Mouse (Mus musculus) fibroblast of lung, adult 2 months (primary cell): ENCODE measurements around the gene Pde1a.
"Not testable (repeated sequence)": the region's sequence is repeated elsewhere in the genome, so short reads cannot be mapped to it uniquely, and the experiment has no call there.

Experiments
- DNase-seq: peaks from one replicate; pipeline ENCODE4 v3.0.0-alpha.2; 2011; ENCODE audit warnings: low read depth

Gene Pde1a

DNA sequence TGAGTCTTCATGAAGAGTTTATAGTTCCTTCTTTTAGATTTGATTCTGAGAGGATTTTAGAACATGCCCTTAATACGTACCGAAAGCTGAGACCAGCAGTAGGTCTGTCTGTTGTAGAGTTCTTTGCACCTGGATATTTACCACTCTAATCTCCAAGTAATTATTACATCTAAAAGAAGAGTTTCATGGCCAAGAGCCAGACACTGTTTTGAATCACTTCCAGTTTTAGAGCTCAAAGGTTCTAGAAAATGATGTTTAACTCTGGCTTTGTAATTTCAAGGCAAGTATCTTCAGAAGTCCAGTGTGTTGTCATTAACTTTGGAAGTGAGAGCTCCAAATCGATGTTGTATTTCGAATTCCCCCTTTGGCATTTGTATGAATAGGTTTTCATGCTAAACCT lies 167.8 kb downstream of the Pde1a start:
- no peak for DNase-seq

DNA sequence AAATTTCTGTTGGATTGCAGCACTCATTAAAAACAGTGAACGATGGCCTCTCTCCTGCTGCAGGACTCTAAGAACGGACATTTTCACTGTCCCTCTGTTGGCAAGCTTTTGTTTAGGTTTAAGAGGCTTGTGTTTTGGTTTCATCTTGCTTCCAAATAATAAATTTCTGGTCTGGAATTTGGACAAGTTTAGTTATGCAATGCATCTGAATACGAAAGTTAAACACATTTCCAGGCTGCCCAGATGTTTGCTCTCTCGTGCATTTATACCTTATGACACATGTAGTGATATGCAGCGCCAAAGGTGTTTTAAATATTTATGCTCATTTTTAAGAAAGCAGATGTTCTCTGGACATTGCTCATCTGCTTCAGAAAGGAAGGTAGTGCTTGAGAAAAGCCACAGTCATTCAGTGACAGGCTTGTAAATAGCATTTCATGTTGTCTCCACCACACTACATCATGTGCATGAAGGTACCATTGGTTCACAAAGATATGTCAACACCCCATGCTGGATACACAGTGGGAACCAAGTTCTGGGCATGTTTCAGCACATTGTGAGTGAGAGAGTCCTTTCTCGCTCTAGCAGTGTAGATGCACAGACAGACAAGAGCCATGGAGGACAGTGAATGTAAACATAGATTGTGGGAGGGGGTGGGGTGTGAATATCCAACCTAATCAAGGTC lies 171.5 kb downstream of the Pde1a start:
- no peak for DNase-seq

DNA sequence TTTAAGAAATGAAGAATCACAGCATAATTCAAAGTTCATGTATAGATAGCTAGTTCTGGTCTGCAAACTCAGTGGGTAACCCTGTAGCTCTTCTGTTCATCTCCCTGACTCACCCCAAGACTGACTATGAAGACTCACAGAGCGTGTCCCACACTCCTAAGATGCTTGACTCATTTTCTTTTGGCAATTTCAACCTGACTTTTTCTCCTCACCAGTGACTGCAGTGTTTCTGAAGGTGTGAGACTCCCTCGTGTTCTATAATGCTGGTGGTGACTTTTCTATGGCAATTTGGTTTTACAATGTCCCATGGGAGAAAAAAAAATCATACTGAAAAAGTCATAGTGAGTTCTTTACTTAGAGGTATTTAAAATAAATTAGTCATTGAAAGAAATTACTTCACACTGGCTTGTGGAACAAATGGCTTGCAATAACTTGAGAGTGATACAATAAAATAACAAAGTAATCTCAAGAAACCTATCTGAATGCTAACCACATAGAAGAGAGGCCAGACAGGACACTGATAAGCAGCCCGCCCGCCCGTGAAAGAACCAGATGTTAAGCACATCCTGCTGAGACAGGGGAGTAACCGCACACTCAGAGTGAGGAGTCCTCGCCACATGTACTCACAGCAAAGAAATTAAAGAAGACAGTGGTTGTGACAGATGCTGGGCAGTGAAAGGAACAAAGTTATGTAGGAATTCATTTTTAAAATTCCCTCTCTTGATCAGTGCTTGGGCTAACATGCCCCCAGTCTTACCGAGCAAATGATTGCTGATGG lies 183.2 kb downstream of the Pde1a start:
- DNase-seq: no peak

DNA sequence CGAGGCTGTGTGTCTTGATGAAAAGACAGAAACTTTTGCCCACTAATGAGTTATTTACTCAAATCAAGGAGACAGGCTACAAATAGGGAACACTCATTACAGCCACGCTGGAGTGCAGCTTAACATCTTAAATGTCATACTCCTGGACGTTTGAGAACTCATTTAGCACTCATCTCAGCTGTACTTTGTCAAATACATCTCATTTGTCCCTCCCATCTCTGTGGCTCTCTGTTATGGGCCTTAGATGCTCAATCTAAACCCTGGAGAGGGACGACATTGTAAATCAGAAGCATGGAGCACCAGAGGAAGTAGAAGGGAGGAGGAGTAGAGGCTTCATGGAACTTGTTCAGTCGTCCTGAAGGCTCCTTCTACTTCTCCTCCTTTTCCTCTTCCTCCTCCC lies 194.6 kb downstream of the Pde1a start:
- no peak for DNase-seq

DNA sequence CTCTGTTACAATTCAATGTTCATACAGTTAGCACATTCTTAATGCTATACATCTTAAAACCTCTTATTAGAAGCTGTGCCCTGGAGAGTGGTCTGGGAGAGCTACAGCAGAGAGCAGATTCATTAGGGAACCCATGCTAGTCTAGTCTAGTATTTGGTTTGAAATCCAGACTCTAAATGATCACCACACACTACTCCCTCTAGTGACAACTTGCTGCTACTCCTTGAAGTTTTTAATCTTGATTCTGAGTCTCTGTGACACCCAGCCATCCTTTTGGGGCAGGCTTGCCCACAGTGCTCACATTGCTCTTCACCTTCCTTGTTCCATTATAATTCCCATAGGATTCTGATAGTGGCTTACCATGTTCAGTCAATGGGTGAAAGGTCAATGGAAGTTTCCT lies 206.9 kb downstream of the Pde1a start:
- DNase-seq: no peak

DNA sequence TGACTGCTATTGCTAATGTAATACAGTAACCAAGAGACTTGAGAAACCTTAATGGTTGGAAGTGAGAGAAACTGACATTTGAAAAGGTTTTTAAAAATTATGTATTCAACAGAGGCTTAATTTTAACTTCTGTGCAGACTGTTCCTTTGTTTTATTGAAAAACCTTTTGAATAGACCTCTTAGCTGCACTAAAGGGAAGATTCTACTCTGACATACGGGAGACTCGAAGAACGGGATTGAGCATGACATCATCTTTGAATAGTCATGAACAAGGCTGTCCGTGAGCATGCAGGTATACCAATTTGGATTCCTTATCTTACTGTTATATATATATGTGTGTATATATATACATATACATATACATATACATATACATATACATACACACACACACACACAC lies 207.9 kb downstream of the Pde1a start:
- DNase-seq: no peak

DNA sequence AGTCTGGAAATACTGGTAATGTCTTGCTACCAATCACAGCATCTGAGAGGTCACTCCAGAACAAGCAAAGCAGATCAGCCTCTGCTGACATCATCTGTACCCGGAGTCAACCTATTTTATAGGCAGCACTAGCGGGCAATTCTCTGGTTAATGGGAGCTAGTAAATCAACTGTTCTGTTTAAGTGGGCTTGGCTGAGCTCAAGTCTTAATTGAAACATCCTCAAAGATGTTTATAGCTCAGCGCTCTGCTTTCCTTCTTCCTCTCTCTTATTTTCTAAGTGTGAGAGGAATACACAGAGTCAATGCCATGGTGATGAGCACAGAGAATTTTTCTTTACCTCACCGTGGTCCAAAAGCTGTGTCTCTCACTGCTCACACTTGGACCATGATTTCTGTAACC lies 208.8 kb downstream of the Pde1a start:
- DNase-seq: no peak

DNA sequence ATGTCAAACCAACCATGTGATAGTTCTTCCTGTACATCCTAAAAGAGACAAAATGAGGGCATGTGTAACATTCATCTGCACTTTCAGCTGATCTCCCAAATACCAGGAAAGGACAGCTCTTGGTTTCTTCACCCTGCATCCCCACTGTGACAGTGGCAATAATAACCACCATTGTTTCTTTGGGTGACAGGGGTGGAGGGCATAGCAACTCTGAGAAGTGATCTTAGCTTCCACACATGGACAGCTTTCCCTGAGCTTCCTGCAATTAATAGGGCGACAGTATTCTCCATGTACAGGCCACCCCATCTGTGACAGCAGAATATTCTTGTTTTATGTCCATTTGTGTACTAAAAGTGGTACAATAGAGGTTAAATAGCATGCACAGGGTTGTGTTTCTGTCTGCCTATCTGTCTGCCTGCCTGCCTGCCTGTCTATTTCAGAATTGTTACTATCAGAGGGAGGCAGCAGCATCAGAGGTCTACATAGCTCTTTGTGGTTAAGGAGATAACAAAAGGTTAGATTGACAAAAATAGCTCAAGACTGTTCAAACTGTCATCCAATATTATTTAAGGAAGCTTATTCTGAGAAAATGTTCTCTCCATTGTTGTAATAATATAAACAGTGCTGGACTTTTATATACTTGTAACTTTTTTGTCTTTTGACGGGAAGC lies 227.3 kb downstream of the Pde1a start:
- no peak for DNase-seq

DNA sequence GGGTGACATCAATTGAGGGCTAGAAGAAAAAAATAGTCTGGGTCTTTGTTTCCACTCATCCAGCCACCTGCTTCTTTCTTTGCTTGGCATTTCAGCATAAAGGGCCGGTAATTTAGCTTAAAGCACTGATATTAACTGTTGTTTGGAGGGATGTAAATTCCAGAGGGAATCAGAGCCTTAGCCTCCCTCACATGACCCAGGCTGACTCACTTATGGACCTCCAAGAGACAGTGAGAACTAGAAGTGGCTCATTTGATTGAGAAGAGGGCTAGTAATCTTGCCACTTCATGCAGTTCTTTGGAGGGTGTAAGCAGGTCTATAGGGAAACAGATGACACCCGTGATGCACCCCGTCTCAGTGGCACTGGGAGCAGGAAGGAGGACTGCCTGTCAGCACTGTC lies 230.7 kb downstream of the Pde1a start:
- DNase-seq: no peak

DNA sequence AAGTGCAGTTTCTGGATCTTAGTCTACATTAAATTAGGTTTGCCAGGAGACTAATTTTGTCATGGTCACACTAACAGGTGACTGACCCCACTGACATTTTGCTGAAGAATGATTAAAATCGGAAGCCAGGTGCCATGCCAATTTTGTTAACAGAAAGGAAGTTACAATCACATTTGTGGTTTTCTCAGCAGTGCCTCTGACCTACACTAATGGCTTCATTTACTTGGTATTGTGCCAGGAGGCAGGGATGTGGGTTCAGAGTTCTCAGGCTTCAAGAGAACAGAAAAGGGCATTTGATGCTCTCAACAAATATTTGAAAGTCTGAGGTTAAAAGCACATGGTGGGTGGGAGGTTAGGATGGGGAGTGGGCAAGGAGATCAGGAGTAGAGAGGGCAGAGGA lies 236.4 kb downstream of the Pde1a start:
- peak; percentile 18 for DNase-seq

DNA sequence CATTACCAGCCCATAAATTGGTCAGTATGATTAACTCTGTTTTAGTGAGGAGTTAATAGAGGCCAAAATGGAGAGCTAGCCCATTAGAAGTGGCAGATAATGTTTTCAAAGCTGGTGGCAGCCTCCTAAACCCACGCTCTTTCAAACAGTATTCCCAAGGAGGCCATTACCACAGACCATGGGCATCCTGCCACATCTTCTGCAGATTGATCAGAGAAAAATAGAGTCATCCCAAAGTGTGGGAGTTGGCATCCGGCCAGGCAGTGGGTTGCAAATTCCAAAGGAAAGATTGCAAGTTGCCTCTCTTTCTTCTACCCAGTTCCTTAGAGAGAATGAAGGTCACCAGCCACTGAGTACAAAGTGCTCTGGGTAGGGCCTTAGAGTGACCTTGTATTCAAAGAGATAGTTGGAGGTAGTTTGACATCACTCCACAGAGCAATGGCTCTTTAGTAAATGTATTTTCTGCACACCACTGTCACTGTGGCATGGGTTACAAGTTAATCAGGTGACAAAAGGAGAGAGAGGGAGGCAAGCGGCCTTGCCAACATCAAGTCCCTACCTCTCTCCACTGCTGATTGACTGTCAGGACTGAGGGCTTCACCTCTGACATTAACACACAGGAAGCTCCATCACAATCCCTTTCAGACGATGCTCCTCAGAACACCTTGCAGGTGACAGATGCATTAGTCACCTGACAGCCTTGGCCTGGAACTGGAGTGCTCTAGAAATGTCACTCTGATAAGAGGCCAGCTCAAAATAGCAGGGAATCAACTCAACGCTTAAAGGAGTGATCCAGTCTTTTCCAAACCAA lies 237.3 kb downstream of the Pde1a start:
- peak; percentile 21 for DNase-seq

DNA sequence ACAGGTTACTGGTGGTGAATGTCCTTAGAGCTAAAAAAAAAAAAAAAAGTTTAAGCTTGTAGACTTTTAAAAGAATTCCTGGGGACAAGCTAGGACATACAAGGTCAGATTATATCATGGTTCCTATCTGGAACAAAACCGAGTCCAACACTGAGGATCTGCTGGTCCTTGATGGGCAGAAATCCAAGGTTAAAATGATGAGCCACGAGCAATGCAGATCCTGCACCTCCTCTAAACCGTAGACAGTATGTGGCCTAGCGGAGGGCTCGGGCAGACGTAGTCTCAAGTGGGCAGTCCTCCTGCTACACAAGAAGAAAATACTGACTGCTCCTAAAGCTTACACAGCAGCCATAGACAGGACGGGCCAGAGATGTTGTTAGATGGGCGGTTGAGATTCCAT lies 238.5 kb downstream of the Pde1a start:
- no peak for DNase-seq

DNA sequence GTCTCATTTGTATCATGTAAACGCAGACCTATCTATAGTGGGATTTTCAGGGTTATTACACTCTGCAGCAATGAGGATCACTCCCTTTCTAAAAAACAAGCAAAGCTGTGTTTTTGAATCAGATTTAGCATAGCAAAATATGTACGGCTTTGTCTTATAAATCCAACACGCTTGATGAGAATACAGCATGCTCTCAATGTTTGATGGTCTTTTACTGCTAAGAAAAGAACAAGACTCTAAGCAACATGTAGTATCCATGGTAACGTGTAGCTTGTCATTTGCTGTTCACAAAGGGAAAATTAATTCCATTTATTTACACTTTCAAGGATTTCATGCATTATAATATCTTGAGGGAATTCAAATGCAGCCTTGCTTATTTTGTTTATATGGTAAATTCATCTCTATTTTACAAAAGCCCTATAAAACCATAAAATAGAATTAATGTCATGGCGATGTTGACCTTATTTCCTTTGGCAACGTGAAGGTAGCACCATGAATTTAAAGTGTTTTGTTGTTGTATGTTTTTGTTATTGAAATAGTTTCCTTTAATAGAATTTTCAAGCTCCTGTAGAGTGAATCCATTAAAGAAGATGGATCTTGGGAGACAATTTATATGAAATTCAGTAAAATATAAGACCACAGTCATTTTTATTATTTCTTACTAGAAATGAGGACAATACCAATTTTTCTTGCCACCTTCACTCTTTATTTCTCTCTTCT lies 245.5 kb downstream of the Pde1a start:
- DNase-seq: no peak

DNA sequence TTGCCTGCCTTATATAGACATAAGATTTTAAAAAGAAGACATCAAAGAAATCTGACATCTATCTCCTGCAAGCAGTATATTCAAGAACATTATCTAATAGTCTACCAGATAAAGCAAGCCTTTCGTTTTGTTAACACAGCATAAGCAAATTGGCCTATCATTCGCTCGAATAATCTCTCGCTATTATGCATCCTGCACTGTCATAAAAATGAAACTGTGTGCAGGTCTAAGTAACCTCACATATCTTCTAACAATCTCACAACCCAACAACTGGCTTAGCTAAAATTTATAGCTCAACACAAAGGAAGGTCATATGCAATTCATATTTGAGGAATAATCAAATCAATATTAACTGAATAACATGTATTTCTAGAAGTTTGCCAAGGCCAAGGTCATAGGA lies 246.0 kb downstream of the Pde1a start:
- DNase-seq: no peak

DNA sequence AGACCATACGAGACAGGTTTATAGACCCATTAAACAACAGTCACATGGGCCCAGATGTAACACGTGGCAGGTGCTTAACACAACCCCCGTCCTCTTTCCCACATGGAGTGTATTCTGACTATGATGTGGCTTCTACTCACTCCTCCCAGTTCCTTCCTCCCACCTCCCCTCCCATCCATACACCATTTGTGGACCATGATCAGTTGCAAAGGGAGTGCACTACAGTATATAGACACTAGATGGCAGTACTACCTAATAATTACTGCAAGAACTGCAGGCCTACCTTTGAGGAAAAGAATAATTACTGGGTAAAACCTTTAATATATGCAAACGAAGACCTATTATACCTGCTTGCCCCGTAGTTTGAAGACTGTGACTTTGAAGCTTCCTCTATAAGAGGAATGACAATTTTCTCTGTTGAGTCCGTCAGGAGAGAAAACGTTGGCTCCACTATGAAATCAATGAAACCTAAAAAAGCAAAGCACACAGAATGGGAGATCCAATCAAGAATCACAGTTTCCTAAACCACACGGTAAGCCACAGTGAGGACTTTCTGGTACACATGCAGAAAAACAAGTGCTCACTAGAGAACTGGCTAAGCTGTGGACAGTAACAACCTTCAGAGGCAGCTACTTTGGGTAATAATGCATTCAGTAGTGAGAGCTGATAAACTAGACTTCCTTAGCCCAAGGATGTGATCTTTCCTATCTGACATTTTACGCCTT lies 263.8 kb downstream of the Pde1a start:
- peak; percentile 34 for DNase-seq

DNA sequence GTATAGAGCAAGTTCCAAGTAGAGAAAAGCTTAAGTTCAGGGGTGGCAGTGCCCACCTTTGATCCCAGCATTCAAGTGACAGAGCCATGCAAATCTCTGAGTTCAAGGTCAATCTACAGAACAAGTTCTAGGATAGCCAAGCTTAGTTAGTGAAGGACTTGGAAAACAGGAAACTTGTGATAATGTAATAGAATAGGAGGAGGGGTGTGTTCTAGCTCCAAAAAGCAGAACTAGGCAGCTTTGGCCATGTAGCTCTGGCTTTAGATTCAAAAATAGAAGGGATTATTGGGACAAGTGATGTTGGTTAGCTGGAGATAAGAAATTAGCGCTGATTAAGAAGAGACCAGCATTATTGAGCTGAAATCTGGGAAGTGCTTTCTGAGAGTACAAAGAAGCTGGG lies 272.4 kb downstream of the Pde1a start:
- no peak for DNase-seq

DNA sequence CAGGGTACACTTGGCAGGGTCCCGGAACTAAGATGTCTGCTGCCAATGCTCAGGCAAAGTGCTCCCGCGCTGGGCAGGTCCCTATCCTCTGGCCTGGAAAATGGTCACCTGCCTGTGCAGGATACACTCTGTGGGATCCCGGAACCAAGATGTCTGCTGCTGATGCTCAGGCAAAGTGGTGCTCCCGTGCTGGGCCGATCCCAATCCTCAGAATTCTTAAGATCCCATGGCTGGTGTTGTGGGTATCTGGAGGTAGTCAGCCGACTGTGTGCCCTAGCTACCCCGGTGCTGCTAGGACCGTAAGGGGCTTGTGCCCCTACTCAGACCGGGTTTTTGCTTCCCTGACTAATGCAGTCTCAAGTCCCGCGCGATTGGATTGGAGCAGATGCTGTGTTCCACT lies 281.9 kb downstream of the Pde1a start:
- DNase-seq: not testable (repeated sequence)

DNA sequence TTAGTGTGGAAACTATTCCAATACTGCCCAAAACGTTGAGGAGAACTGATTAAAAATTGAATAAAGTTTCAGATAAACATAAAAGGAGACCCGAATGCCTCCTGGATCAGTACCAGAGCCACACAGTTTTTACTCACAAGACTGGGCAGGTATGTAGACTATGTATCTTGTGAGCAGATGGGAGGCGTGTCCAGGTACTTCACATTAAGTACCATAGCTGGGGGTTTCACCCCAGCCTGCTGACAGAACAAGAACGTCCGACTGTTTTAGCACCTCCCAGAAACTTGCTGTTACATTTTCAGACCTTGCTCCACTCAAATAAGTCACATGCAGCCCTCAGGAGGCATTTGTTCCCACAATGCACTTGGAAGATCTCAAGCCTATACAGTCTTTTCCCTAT lies 289.7 kb downstream of the Pde1a start:
- no peak for DNase-seq

DNA sequence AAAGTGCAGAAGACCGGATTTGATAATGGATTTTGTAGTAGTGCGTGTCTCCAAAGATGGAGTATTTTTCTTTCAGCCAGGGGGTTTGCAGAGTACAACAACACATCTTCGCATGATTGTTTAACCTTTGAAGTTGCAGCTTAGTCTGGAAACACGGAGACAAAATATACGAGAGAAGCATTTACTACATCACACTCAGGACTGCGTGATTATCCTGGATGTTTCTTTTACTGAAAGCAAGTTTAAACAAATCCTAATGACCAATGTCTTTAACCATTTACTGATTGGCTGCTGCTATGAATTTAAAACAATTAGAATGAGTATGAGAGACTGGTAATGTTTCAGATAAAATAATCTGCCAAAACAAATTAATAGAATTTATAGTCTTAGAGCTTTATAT lies 290.2 kb downstream of the Pde1a start:
- no peak for DNase-seq

DNA sequence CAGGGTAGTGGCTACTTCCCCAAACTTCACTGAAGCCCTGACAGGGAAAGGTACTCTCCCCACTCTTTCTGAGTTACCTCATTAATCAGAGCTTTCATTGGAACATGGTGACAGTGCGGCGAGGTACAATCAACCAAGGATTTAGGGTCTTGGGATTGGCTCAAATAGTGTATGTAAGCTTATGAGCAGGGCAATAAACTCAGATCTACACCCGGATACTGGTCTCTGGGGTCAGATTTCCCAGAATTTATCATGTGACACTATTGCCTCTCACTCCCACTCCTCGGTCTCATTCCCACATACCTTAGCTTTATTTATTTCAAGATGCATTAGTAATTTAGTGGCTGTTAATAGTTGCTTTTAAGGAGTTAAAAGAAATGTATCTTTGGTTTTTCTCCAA lies 303.4 kb downstream of the Pde1a start:
- no peak for DNase-seq

DNA sequence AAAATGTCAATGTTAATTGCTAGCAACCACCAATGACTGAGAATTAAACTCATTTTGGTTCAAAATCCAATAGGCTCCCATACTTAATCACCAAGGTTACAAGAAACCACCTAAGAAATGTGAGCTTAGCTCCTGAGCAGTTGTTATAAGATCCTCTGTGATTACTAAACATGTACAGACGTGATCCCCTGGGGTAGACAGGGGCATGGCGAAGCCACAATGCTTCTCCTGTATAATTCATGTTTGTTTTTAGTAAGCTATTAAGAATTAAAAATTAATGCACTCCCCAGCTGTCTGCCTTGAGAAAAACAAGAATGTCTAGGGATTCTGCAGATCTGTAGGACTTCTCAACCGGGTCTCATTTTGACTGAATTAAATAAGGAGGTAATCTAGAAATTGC lies 309.7 kb downstream of the Pde1a start:
- DNase-seq: no peak
